Mouse (Mus musculus) spleen, adult 12 weeks (tissue): ENCODE measurements around the gene Gm17689.

Source experiments
- DNase-seq: peaks from one replicate; pipeline ENCODE4 v3.0.0; 2022; ENCODE audit warnings: low spot score

Gene Gm17689

GRCm38 (mm10) chr9:36582535-36582934 is at the start of gene Gm17689:
Gm17689 (minus strand) TSS chr9:36582635.
- no peak for DNase-seq

GRCm38 (mm10) chr9:36541863-36542262 is 40.6 kb downstream of the Gm17689 start, which contains the start of gene Gm5615:
Gm5615 (minus strand) TSS chr9:36541963.
- DNase-seq, result no peak
